Mouse (Mus musculus) ZHBTc4 (cell line): ENCODE data around the gene Ppl.

Experiments
- DNase-seq: peaks from one replicate; pipeline ENCODE4 v3.0.0-alpha.2; 2011; ENCODE audit warnings: low read depth, low spot score

The Ppl gene

DNA sequence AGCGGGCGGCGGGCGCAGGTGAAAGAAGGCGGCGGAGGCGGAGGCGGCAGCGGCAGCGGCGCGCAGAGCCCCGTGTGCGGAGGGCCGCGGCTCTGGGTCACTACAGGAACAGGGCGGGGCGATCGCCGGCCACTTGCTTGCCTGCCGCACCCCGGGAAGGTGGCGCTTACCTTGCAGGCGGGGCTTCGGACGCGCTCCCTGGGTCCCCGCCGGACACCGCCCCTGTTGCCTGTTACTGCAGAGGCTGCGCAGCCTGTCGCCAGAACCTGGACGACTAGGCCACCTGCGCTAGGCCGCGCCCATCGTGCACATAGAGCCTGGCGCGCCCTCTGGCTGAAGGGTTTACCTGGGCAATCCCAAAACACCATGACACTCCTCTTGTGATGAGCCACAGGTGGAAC lies at the start of gene Ppl:
Ppl (minus strand) TSS at position 21 of the 401 bp plus-strand sequence.
- DNase-seq = peak; percentile 79

DNA sequence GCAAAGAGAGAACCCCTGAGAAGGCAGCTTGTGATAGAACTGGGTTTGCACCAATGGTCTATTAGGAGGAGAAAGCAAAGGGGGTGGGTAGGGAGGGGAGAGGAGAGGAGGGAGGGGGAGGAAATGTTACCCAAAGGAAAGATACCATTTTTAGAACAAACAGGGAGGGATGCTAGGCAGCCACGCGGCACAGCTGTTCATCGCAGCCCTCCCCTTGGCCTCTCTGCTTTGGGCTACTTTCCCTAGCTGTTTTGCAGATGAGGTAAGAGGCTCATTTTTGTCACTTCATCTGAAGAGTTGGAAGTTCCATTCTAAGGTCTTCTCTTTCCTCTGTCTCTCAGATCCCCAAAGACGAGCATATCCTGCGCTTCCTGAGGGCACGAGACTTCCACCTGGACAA lies 40.4 kb upstream of the Ppl start:
- DNase-seq = no peak

GRCm38 (mm10) chr16:5168829-5169228 lies 36.6 kb upstream of the Ppl start:
- no peak for DNase-seq

- no peak for DNase-seq
These were observed 35.8 kb upstream of the Ppl start for GRCm38 (mm10) chr16:5168038-5168437.

DNA sequence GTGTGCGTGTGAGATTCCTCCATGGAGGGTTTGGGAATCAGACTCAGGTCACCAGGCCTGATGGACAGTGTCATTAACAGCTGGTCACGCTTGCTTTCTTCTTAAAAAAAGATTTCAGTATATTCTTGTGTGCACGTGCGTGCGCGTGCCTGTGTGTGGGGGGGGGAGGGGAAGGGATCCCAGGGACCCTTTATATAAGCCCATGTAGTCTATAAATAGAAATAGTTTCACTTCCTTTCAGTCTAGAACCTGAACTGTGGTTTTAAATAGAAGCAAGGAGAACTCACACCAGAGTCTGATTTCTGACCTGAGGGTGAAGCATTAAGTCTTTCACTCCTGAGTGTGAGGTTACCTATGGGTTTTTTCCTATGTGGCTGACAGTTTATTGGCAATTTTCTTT lies 32.1 kb upstream of the Ppl start:
- no peak for DNase-seq

DNA sequence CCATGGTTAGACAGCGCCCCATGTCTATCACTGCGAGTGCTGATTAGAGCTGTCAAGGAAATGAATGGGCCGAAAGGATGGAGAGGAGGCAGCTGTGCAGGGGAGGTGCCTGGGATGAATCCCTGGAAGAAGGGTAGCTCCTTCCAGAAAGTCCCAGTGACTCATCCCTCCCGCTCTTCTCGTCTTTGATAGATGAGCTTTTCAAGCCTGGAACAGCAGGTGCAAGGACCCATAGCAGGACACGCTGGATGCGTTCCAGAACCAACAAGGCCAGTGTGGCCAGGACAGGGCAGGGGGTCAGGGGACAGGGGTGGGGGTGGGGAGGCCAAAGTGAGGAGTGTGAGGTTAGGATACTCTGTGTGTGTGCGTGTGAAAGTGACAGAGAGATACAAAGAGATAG lies 27.0 kb upstream of the Ppl start:
- DNase-seq = no peak

DNA sequence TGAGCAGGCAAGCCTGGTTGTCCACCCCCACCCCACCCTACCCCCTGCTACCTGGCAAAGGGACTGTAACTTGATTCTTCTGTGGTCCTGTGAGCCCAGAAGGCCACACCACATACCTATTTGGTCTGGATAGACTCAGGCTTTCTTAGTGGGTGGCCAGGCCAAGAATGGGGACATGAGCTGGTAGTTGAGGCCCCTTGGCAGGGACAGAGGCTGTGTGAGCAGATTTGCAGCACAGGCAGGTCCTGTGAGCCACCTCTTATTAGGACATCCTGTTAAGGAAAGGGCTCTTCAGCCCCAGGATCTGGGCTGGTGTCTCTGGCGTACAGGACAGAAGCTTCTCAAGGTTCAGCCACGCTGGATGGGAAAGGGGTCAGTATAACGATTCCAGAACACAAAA lies 24.9 kb upstream of the Ppl start:
- no peak for DNase-seq

DNA sequence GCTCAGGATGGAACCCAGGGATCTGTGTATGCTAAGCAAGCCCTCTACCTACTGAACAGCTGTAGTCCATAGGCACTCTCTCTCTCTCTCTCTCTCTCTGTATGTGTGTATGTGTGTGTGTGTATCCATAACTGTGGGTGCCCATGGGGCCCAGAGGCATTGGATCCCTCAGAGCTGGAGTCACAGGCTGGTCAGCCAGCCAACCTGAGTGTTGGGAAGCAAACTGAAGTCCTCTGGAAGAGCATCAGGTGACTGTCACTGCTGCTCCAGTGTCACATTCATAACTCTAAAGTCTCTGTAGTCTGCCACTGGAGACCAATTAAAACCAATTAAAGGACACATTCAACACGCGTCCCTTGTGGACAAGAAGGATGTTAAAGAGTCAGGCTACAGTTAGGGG lies 24.3 kb upstream of the Ppl start:
- DNase-seq = no peak

GRCm38 (mm10) chr16:5155014-5155413 lies 22.8 kb upstream of the Ppl start:
- no peak for DNase-seq

DNA sequence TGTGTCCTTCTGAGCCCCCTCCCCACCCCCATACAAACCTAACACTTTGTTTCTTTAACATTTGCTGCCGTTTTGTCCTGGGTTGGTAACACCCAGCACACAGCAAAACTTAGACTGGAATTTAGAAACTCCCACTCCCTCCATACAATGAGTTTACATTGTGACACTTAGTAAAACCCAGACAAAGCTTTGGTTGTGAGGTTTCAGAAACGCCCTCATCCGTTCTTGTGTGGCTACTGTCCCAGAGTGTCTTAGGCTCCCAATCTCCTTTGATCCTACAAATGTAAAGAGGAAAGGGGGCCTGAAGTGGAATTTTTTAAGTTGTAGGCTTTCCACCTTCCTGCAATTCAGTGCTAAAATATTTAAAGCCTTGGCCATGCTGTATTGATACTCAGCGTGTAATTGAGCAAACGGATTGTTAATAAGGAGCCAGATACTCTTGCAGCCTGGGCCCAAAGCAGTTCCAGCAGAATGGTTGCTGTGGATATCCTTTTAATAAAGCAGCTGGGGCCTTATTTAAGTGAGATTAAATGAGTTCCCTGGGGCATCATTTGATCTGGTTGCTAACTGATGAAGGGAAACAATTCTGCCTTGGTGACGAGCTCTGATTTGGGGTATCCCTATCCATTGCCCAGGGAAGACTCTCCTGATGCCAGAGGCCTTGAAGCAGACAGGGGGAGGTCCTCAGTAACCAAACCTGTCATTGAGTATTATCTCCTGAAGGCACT lies 21.2 kb upstream of the Ppl start:
- peak; percentile 40 for DNase-seq

DNA sequence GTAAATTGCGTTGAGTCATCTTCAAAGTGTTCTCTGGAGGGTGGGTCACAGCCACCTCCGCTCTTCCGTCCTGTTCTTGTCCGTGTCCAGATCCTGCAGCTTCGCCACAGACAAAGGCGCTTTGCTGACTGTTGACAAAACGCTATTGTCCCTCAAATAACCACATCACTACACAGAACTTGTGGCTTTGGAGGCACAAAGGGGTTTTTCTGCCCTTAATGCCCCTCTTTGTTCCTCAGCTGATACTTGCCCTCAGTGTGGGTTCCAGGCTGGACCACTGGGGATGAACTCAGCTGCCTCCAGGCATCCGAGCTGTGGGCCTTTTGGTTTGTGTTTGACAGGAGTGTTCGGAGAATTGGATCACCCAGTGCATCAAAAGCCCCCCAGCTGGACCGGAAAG lies 18.3 kb upstream of the Ppl start:
- DNase-seq = no peak

DNA sequence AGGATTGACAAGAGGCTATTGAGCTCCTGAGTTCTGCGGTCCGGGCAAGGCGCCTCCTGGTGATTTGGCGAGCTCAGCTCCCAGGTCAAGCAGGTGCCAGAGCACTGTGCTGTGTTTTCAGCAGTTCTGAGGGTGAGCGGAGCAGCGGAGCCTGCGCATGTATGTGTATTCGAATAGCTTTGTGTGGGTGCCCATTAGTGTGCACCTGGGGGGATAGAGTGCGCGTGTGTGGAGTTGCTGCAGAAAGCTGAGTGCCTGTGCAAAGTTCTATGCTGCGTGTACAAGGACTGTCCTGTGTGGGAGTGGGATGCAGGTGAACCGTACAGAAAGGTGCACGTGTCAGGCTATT lies 14.8 kb upstream of the Ppl start, which contains the start of gene Sec14l5:
Sec14l5 (plus strand) TSS at position 73 of the 349 bp plus-strand sequence.
- DNase-seq = no peak

GRCm38 (mm10) chr16:5146367-5147036 lies 14.3 kb upstream of the Ppl start:
- DNase-seq = peak; percentile 94

DNA sequence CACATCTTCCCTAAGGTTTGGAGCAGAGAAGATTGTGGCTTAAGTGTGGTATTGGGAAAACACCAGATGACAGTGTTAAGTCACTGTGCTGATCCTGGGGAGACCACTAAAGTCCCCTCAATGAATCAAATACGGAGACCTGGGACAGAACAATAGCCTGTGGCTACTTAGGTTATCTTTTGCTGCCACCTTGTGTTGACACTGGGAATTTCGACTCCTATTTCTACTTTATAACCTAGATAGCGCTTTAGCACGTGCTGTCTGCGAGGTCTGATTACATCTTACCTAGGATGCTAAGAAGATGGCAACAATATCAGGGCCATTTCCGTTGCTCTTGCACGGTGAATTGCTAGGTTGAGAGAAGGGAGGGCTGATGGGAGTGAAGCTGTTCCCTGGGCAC lies 13.3 kb upstream of the Ppl start:
- peak; percentile 86 for DNase-seq

DNA sequence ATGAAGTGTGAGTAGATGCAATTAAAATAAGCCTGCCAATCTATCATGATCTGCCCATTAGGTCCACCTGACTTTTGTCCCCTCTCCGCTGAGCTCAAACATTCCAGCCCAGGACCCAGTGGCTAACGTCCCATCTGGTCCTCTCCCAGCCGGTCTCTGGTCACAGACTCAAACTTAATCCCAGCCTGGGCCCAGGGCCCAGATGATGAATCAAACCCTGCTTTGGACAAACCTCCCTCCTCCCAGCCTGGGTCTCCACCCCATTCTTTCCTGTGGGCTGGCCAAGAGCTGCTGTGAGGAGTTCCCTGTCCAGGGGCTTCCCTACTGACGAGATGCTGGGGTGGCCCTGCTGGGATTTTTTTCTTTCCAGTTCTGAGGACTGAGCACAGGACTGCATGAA lies 7.5 kb upstream of the Ppl start:
- DNase-seq = no peak

GRCm38 (mm10) chr16:5137006-5137540 lies 4.9 kb upstream of the Ppl start:
- no peak for DNase-seq

DNA sequence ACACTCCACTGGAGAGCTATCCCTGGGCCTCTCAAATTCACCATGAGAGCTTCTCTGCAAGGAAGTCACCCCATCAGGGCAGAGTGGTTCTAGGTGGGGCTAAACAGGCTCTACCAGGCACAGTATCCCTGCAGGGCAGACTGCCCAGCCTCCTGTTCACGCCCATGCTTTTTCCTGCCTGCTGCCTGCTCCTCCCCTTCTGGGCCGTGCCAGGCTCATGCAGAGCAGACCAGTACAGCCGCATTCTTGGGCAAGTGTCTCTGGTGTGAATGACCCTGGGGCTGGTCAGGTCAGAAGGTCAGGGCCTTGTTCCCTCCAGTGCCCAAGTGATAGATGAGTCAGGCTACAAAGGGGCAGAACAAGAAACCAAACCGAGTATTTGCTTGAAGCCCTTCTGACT lies 4.3 kb upstream of the Ppl start:
- no peak for DNase-seq

DNA sequence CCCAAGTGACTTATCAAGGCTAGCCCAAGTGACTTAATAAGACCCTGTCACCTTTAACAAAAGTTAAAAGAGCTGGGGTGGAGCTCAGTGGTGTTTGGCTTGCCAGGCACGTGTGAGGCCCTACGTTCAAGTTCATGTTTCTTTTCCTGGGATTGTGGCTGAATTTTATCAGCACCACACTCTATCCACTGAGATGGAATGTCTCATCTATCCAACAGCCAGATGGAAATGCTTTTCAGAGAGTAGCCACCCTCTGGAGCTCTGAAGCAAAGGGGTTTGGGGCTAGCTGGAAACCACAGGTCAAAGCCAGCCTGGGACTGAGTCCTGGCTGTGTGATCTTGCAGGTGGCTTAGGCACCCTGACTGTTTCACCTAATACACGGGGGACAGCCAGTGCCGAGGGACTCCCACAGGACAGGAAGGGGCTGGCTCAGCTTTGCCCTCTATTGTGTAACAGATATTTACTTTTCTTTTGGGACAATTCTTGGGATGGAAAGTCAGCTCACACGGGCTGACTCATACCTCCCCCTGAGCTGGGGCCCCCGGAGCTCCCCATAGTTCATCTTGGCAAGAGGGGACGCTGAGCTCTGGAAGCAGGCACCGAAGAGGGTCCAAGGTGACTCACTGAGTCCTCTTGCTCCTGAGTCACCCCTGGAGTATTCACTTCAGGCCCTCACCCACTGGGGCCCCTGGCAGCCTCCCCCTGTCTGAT lies 3.5 kb upstream of the Ppl start:
- no peak for DNase-seq

DNA sequence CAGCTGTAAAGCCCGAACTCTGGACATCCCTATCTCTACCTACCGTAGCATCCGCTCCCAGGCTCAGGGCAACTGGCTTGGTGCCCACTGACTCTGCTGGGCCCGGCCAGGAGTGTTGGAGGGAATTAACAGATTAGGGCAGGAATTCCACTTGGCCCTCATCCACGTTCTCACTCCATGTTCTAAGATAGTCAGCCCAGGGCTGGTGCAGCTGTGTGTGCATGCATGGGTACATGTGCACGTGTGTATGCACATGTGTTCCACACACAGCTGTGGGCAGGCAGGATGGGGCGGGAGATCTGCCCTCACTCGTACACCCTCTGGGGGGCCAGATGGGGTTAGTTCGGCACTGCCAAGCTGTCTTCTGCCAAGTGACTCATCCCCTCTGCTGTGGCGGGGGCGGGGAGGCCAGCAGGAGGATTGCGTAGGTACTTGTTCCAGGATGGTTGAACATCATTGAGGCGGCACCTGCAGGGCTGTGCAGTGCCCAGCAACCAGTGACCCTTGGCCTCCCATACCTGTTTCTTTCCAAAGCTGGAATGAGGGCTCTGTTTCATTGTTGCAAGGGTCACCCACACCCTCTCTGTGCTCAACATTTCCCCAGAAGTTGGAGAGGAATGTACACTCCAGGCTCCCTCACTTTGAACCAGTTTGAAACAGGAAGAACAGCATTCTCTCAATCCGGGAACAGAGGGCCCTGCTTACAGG lies 2.6 kb upstream of the Ppl start:
- no peak for DNase-seq

DNA sequence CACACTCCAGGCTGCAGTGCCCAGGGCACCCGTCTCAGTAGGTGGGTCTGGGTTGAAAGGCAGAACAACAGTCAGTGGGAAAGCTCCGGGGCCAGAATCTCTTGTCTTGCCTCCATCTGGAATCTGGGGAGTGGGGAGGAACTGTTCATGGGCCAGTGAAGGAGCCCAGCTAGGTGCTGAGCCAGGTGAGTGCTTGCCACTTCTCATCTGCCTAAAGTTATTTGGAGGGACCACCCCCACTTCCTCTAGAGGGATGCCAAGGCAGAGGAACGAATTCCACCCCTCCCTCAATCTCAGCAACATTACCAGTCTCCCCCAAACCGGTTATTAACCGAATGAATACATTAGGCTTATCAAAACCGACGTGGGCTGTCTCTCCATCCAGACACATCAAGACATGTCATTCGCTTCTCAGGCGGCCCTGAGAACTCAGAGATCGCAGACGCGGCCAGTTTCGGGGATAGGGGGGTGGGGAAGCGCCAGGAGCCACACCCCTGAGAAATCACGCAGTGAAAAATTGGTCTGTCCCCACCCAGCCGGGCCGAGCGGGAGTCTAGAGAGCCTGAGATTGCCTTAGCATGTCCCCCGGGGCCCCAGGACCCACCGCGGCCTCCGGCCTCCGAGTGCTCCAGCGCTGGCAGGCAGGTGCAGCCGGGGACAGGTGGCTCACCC lies 834 bp downstream of the Ppl start:
- DNase-seq = peak; percentile 21

- no peak for DNase-seq
These were observed 1.5 kb downstream of the Ppl start for GRCm38 (mm10) chr16:5130766-5131165.
